Mouse (Mus musculus) neural tube, embryonic 14.5 days (tissue): ENCODE data around the gene Trim46. TPM values are rescaled to one million over a fixed set of nuclear protein-coding genes. Genes with fewer than 3 reads are reported as not detected.
A peak's percentile ranks its signal among the peaks of the same experiment; 100 is the strongest.

Experiments
- ATAC-seq: fragments of 200-750 bp; cut with Nextera tagmentation; 2 replicates; pipeline ENCODE4 v1.8.0; 2017; ENCODE audit warnings: low read depth, mild to moderate bottlenecking, moderate TSS enrichment, moderate library complexity
- H3K27ac ChIP-seq: fragments of 300-500 bp; sonication (generic); 2 replicates; pipeline ENCODE4 v1.5.1; 2014; ENCODE audit warnings: low read depth, mild to moderate bottlenecking, control low read depth, low read length, moderate library complexity, mixed read lengths
- H3K27me3 ChIP-seq: fragments of 300-500 bp; sonication (generic); 2 replicates; pipeline ENCODE4 v1.6.1; 2014; ENCODE audit warnings: low read length; ENCODE audit not compliant: control insufficient read depth, insufficient read depth
- H3K36me3 ChIP-seq: fragments of 300-500 bp; sonication (generic); 2 replicates; pipeline ENCODE4 v1.6.1; 2014; ENCODE audit warnings: low read length, mixed read lengths; ENCODE audit not compliant: control insufficient read depth, insufficient read depth
- H3K4me1 ChIP-seq: fragments of 300-500 bp; sonication (generic); 2 replicates; pipeline ENCODE4 v1.6.1; 2014; ENCODE audit warnings: low read length; ENCODE audit not compliant: control insufficient read depth, insufficient read depth
- H3K4me2 ChIP-seq: fragments of 300-500 bp; sonication (generic); 2 replicates; pipeline ENCODE4 v1.6.1; 2014; ENCODE audit warnings: mild to moderate bottlenecking, low read depth, low read length, control low read depth
- H3K4me3 ChIP-seq: fragments of 300-500 bp; sonication (generic); 2 replicates; pipeline ENCODE4 v1.5.1; 2014; ENCODE audit warnings: low read depth, low read length, control low read depth, mixed read lengths
- H3K9ac ChIP-seq: fragments of 300-500 bp; sonication (generic); replicated peaks from 2 replicates; pipeline ENCODE4 v1.6.1; 2014; ENCODE audit warnings: low read depth, mild to moderate bottlenecking, control low read depth, low read length, mixed read lengths
- H3K9me3 ChIP-seq: fragments of 300-500 bp; sonication (generic); 2 replicates; pipeline ENCODE4 v1.6.1; 2016; ENCODE audit warnings: low read length; ENCODE audit not compliant: control insufficient read depth
- WGBS: fragments of 180-500 bp; shearing (Covaris S2); extraction: QIAGEN DNeasy Blood & Tissue Kit; methylation state at CpG from one replicate; pipeline ENCODE4 v1.1.7; 2014; 5-methylcytosine and 5-hydroxymethylcytosine counted together
- polyA plus RNA-seq: library from polyadenylated mRNA; unstranded; fragments of >200 nt; fragmentation: Nextera tagmentation; extraction: Ambion mirVana; gene quantifications from 2 replicates; pipeline ENCODE4 v1.2.1, GENCODE M21; 2014

Gene Trim46
- polyA plus RNA-seq, 1 experiment from 2014 or later = 70.7 TPM

DNA sequence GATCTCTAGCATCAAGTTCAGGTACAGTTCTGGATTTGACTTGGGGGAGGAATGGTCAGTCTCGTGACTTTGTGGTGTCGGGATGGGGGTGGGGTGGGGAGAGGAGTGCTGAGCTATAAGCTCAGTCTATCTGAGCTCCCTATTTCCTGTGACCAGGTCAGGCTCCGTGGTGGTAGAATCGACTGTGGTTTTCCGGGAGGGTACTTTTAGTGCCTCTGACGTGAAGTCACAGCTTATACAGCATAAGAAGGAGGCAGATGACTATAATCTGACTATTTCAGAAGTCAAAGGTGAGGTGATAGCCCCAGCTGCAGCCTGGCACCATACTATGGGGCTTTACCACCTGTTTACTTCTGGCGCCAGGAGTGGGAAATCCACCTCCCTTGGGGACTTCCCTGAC lies 14.8 kb downstream of the Trim46 start:
- H3K9ac ChIP-seq = no peak overlapping the region
- no peak for ATAC-seq
- H3K4me3 ChIP-seq = no peak overlapping the region
- H3K4me2 ChIP-seq = no peak overlapping the region
- no peak overlapping the region for H3K27ac ChIP-seq
- 83% methylated on average over 7 of the region's 7 CpGs for WGBS
- H3K36me3 ChIP-seq = peaks cover 25% of the 10 kb centered on the region
- peaks cover 16% of the 10 kb centered on the region; the same call in 1 of the 2 replicates for H3K4me1 ChIP-seq
- H3K27me3 ChIP-seq = no peaks in the 10 kb centered on the region
- H3K9me3 ChIP-seq = no peaks in the 10 kb centered on the region

DNA sequence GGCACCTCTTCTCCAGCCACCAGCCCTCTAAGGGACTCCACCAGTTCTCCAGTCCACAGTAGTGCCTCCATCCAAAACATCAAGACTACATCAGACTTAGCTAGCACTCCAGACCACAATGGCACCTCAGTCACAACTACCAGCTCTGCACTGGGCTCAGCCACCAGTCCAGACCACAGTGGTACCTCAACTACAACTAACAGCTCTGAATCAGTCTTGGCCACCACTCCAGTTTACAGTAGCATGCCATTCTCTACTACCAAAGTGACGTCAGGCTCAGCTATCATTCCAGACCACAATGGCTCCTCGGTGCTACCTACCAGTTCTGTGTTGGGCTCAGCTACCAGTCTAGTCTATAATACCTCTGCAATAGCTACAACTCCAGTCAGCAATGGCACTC lies 15.5 kb downstream of the Trim46 start:
- Histone ChIP-seq H3K9me3 (no peaks in the 10 kb centered on the region), H3K9ac (no peak overlapping the region), H3K4me1 (peaks cover 23% of the 10 kb centered on the region), H3K27me3 (no peaks in the 10 kb centered on the region), H3K36me3 (peaks cover 21% of the 10 kb centered on the region), H3K27ac (no peak overlapping the region), H3K4me2 (no peak overlapping the region), H3K4me3 (no peak overlapping the region)
- 95% methylated on average over 2 of the region's 2 CpGs for WGBS
- ATAC-seq = no peak

DNA sequence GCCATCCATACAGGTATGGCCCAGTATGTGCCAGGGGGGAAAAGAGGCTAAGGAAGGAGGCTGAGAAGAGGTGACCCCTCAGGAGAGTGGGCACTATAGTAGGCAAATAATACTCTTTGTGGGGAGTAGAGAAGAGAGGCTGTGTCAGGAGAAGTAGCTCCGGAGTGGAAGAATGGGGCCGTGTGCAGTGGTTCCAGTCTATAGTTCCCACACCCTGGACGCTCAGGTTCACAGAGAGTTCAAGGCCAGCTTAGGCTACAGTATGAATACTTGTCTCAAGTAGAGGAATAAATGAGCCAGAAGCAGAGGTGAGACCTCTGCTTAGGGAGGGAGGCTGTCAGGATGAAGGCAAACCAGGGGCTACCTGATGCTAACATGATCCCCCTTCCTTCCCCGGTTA lies 16.8 kb downstream of the Trim46 start:
- Histone ChIP-seq H3K4me2 (no peak overlapping the region), H3K9ac (no peak overlapping the region), H3K27me3 (no peaks in the 10 kb centered on the region)

DNA sequence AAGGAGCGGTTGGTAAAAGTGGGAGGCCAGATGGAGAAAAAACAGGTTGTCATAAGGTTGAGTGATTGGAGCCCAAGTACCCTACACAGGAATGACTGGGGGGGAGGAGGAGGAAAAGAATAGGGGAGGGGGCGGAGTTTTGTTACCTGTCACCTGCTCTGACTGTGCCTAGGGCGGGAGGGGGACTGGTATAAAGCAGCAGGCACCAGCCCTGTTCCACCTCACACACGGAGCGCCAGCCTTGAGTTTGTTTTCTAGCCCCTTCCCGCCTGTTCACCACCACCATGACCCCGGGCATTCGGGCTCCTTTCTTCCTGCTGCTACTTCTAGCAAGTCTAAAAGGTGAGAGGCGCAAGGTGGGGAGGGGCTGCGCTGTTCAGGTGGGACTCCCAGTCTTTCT lies 17.3 kb downstream of the Trim46 start, which contains the start of gene Muc1:
TSS of gene Muc1 (plus strand) at position 222 of the 400 bp plus-strand sequence.
- Histone ChIP-seq H3K9ac (peak within 1 kb of the TSS; percentile 21; the same call in 1 of the 2 replicates), H3K27me3 (no peaks in the 10 kb centered on the region), H3K27ac (peak within 1 kb of the TSS; percentile 70), H3K4me1 (peaks cover 30% of the 10 kb centered on the region), H3K36me3 (peaks cover 4% of the 10 kb centered on the region), H3K4me2 (peak within 1 kb of the TSS; percentile 57), H3K9me3 (no peaks in the 10 kb centered on the region), H3K4me3 (peak within 1 kb of the TSS; percentile 40)
- ATAC-seq = no peak
- 32% methylated on average over 10 of the region's 10 CpGs for WGBS

More for the DNA sequence above, 16.8 kb downstream of the Trim46 start:
- peaks cover 30% of the 10 kb centered on the region for H3K4me1 ChIP-seq
- no peaks in the 10 kb centered on the region for H3K9me3 ChIP-seq
- peaks cover 8% of the 10 kb centered on the region for H3K36me3 ChIP-seq
- no peak overlapping the region for H3K27ac ChIP-seq
- no peak for ATAC-seq
- no peak overlapping the region for H3K4me3 ChIP-seq
- 55% methylated on average over 4 of the region's 4 CpGs for WGBS

DNA sequence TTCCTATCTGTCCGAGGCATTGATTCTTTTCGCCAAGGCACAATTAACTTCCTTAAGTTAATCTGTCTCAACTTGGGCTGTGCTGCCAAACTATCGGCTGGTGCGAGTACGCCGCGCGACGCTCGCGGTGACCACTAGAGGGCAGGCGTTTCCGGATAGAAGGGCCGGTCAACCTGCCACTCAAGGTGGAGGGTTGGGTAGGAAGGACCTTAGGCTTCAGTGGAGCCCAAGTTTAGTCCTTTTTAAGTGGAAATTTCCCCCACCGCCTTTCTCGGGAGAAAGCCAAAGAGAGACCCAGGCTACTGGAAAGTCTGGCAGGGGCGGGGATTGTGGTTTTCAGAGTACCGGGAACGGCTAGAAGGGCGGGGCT lies 17.9 kb downstream of the Trim46 start:
- Histone ChIP-seq H3K27me3 (no peaks in the 10 kb centered on the region), H3K4me1 (peaks cover 32% of the 10 kb centered on the region), H3K4me2 (peak overlapping the region; percentile 57), H3K9me3 (no peaks in the 10 kb centered on the region), H3K9ac (peak overlapping the region; percentile 21; the same call in 1 of the 2 replicates), H3K36me3 (no peaks in the 10 kb centered on the region), H3K4me3 (peak overlapping the region; percentile 40), H3K27ac (peak overlapping the region; percentile 70)
- peak; percentile 33; the same call in 1 of the 2 replicates for ATAC-seq
- under 1% methylated on average over 18 of the region's 20 CpGs for WGBS

DNA sequence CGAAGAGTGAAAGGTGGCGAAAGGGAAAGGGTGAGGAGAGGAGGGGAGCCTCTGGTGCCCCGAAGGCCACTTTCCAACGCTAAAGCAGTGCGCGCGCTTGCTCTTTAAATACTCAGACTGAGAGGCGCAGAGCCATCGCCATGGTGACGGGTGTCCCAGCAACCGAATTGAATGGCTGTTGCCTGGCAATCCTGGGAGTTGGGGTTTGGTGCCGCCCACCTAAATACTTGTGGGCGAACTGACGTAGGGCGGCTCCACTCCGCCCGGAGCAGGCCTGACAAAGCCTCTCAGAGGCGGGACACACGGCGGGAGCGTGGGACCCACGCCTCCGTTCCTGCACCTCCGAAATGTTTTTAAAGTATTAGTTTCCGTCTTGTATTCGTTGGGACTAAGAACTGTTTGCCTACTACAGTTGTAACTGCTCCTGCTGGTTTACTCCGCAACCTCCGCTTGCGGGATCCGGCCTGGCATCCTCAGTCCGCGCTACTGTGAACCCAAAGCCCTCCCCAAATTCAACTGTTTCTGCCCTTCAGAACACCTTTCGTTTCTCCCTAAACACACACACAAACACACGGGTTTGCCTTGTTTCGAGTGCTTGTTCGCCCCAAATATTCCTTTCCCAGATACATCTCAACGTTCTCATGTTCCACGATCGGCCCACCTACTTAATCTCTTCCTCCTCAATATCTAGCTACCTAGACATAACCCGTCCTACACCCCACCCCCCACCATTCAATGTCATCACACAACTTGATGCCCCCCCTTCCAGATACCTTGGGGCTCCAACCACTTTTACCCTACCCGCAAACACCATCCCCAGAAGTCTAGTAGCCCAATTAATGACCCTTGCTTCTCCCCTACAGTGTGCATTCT lies 18.6 kb downstream of the Trim46 start:
- ATAC-seq = peak; percentile 78
- WGBS = 3% methylated on average over 41 of the region's 41 CpGs
- Histone ChIP-seq H3K9ac (peak overlapping the region; percentile 63), H3K27me3 (no peaks in the 10 kb centered on the region), H3K36me3 (no peaks in the 10 kb centered on the region), H3K9me3 (no peaks in the 10 kb centered on the region), H3K27ac (peak overlapping the region; percentile 83), H3K4me2 (peak overlapping the region; percentile 57), H3K4me3 (peak overlapping the region; percentile 40), H3K4me1 (peaks cover 32% of the 10 kb centered on the region)

DNA sequence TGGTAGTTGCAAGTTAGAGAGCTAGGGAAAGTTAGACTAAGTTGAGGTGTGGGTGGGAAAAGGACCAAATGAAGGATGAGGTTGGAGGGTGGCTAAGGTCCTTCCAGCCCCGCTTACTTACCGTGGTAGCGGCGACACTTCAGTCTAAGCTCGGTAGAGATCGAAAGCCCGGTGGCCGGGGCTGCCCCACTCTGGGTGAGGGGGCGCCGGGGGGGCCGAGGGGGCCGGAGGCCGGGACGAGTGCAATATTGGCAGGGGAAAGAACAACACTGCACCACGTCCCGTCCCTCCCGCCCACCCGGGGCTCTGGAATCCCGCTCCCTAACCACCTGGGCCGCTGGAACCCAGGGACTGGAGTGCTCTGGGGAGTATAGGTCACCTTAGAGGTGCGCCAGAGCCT lies 19.2 kb downstream of the Trim46 start, which contains the start of gene Mtx1:
TSS of gene Mtx1 (minus strand) at position 189 of the 400 bp plus-strand sequence.
- Histone ChIP-seq H3K4me2 (peak within 1 kb of the TSS; percentile 57), H3K36me3 (no peaks in the 10 kb centered on the region), H3K9ac (peak within 1 kb of the TSS; percentile 63), H3K4me3 (peak within 1 kb of the TSS; percentile 40), H3K27ac (peak within 1 kb of the TSS; percentile 83), H3K9me3 (no peaks in the 10 kb centered on the region), H3K27me3 (no peaks in the 10 kb centered on the region), H3K4me1 (peaks cover 32% of the 10 kb centered on the region)
- 2% methylated on average over 21 of the region's 21 CpGs for WGBS
- ATAC-seq = peak; percentile 5

DNA sequence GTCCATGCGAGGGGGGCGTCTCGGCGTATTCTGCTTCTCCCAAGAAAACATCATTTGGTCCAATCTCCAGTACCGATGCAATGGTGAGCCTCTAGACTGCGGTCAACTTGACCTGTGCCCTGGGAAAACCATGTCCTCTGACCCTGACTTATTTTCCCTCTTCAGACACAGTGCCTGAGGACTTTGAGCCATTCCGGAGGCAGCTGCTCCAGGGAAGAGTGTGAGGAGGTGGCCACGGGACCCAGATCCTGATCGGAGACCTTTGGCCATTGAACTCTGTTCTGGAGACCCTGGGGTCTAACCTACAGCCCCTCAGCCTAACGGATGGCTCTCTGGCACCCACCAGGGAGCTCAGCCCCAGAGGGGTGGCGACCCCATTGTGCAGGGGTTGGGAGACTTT lies 19.7 kb downstream of the Trim46 start:
- H3K9me3 ChIP-seq = no peaks in the 10 kb centered on the region
- H3K9ac ChIP-seq = peak overlapping the region; percentile 63
- no peaks in the 10 kb centered on the region for H3K36me3 ChIP-seq
- peaks cover 32% of the 10 kb centered on the region for H3K4me1 ChIP-seq
- H3K27me3 ChIP-seq = no peaks in the 10 kb centered on the region
- ATAC-seq = no peak
- 4% methylated on average over 11 of the region's 11 CpGs for WGBS
- peak overlapping the region; percentile 57 for H3K4me2 ChIP-seq
- H3K27ac ChIP-seq = peak overlapping the region; percentile 83
- H3K4me3 ChIP-seq = peak overlapping the region; percentile 40

DNA sequence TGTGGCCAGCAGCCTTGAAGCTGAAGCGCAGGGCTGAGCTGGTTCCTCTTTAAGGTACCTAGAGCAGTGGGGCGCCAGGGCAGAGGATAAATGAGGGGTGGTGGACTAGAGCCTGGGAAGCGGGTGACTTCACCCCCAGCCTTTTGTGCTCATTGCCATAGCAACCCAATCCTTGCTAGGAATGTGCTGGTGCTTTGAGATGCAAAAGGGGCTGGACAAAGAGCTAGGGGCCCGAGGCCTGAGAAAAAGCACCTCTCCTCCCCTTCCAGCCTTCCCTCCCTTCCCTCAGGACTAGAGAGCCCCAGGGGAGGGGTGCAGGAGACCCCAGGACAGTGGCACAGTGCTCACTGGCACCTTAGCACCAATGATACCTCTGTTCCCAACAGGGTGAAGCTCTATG lies 20.2 kb downstream of the Trim46 start:
- Histone ChIP-seq H3K9me3 (no peaks in the 10 kb centered on the region), H3K4me3 (peak overlapping the region; percentile 40), H3K27me3 (no peaks in the 10 kb centered on the region), H3K4me2 (peak overlapping the region; percentile 57), H3K36me3 (no peaks in the 10 kb centered on the region), H3K4me1 (peaks cover 32% of the 10 kb centered on the region), H3K9ac (peak overlapping the region; percentile 63), H3K27ac (peak overlapping the region; percentile 83)
- ATAC-seq = peak; percentile 41; the same call in 1 of the 2 replicates
- 4% methylated on average over 4 of the region's 4 CpGs for WGBS
